Mouse (Mus musculus): ENCODE measurements around the gene Agl. TPM values are rescaled to one million over a fixed set of nuclear protein-coding genes. Genes with fewer than 3 reads are reported as not detected.

Gene Agl
- 120 and 150 TPM in 2 replicates for polyA plus RNA-seq (2015; fragmentation: Nextera tagmentation; extraction: Ambion mirVana)

DNA sequence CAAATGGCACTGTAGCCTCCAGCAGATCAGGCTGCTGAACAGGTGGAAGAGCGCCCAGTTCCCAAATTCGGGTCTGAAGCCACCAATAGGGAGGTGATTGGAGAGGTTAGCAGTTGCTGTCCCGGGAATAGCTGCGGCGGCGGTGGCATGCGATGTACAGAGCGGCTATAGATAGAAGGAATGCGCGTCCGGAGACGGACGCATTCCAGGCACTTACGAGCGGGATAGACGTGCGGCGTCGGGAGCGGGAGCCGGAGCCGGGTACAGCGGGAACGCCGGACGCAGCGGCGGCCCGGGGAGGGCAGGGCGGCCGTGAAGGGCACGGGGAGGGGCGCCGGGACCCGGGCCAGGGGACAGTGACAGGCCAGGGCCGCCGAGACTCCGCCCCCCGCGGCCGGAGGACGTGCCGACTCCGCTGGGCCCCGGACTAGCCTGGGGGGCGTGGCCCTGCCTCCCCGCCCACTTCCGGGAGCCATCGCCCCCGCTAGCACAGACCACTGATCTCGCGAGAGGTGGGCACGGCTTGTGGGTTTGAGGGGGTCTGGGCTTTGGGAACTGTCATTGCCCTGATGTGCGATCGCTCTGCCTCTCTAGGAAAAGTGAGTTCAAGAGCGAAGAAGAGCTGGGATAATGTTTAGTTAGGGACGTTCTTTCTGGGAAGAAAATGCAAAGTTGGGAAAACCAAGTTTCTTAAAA, at the start of gene Agl:
TSS of gene Agl (minus strand) at position 356 of the 696 bp plus-strand sequence.
- Histone ChIP-seq H3K9me3 (replicated peaks) (no peaks in the 10 kb centered on the region), H3K27ac (peak within 1 kb of the TSS; percentile 96), H3K4me2 (peak within 1 kb of the TSS; percentile 79), H3K4me3 (peak within 1 kb of the TSS; percentile 69), H3K4me1 (replicated peaks) (peaks cover 6% of the 10 kb centered on the region), H3K36me3 (peaks cover 7% of the 10 kb centered on the region), H3K9ac (peak within 1 kb of the TSS; percentile 66), H3K27me3 (no peaks in the 10 kb centered on the region)
- peak; percentile 98 for ATAC-seq (replicated peaks; ENCODE audit: insufficient number of reproducible peaks, insufficient read depth, low FRiP score, low read depth)
- WGBS, result under 1% methylated on average over 56 of the region's 57 CpGs

DNA sequence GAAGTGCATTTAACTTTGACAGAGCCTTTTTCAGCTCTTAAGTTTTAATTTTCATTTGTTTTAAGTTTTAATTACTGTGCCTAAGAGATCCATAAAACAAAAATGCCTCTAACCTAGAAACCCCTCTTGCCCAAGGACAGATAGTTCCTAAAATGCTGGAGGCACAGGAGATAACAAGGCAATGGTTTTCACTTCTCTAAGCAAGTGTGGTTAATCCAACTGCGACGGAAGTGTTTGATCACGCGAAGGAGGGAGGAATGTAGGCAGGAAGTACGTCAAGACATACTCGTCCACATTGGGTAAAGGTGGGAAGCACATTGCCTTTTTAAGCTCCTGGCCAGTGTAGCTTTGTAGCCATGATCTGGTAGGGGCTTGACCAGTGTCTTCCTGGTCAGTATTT, 49.6 kb upstream of the Agl start:
- H3K9ac ChIP-seq, result no peak overlapping the region
- H3K4me2 ChIP-seq, result no peak overlapping the region
- ATAC-seq (replicated peaks; ENCODE audit: insufficient number of reproducible peaks, insufficient read depth, low FRiP score, low read depth), result no peak
- H3K27ac ChIP-seq, result no peak overlapping the region
- no peaks in the 10 kb centered on the region for H3K27me3 ChIP-seq
- WGBS, result 70% methylated on average over 6 of the region's 6 CpGs
- H3K4me1 ChIP-seq (replicated peaks), result 0 out of 2 replicates have a peak, but pooled peaks cover 4% of the 10 kb centered on the region
- H3K4me3 ChIP-seq, result no peak overlapping the region
- H3K36me3 ChIP-seq, result no peaks in the 10 kb centered on the region
- no peaks in the 10 kb centered on the region for H3K9me3 ChIP-seq (replicated peaks)

DNA sequence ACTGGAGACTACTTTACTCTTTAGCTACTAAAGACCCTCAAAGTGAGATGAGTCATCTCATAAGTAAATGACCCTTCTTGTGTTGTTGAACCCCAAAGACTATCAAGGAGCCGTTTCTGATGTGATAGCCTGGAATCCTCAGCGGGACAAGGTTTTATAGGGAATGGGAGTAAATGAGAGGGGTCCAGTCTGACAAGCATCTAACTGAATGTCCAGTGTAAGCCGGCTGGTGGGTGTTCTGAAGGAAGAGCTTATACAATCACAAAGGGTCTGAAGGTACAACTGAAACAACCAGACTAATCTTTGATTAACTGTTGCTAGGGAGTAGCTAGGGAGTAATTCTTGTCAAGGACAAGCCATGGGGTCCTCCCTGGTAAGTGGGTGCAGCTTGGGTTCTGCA, 44.5 kb upstream of the Agl start:
- no peak overlapping the region for H3K4me3 ChIP-seq
- no peaks in the 10 kb centered on the region for H3K27me3 ChIP-seq
- 80% methylated on average over 3 of the region's 3 CpGs for WGBS
- H3K36me3 ChIP-seq, result no peaks in the 10 kb centered on the region
- H3K4me1 ChIP-seq (replicated peaks), result no peaks in the 10 kb centered on the region
- H3K4me2 ChIP-seq, result no peak overlapping the region
- no peaks in the 10 kb centered on the region for H3K9me3 ChIP-seq (replicated peaks)
- H3K27ac ChIP-seq, result no peak overlapping the region
- no peak for ATAC-seq (replicated peaks; ENCODE audit: insufficient number of reproducible peaks, insufficient read depth, low FRiP score, low read depth)
- H3K9ac ChIP-seq, result no peak overlapping the region

DNA sequence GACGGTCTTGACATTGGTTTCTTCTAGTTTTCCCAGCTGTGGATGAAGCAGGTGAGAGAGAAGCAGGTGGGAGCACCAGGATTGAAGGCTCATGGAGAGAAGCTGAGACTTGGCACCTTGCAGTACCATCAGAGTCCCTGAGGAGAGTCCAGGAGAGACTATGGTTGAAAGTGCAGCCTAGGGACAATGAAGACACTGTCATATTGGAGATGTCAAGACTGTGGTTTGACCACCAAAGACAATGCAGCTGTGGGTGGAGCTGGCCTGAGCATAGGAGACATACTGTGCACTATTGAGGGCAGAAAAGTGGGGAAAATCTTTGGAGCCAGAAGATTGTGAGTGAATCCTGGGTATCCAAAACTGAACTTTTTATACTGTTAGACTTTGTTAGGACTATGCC, 42.4 kb upstream of the Agl start:
- Histone ChIP-seq H3K27ac (no peak overlapping the region), H3K9ac (no peak overlapping the region), H3K4me3 (no peak overlapping the region), H3K4me1 (replicated peaks) (no peaks in the 10 kb centered on the region), H3K9me3 (replicated peaks) (no peaks in the 10 kb centered on the region), H3K36me3 (no peaks in the 10 kb centered on the region), H3K4me2 (no peak overlapping the region), H3K27me3 (no peaks in the 10 kb centered on the region)
- 76% methylated on average over 1 of the region's 1 CpGs for WGBS
- ATAC-seq (replicated peaks; ENCODE audit: insufficient number of reproducible peaks, insufficient read depth, low FRiP score, low read depth), result no peak

DNA sequence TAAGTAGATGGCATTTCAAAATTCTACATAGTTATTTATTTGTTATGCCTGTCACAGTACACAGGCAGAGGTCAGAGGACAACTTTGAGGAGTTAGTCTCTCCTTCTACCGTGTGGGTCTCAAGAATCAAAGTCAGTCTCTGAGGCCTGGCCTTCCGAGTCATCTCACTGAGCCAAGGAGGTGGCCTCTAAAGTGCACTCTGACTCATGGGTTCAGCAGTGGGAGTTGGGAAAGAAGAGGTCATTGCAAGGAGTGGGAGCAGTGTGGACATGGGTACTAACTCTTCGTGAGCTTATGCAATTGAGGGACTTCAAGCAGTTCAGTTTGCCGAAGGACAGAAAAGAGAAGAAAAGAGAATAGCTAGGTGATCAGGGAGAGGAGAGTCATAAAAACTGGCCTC, 41.0 kb upstream of the Agl start:
- no peak for ATAC-seq (replicated peaks; ENCODE audit: insufficient number of reproducible peaks, insufficient read depth, low FRiP score, low read depth)
- Histone ChIP-seq H3K4me1 (replicated peaks) (no peaks in the 10 kb centered on the region), H3K9me3 (replicated peaks) (no peaks in the 10 kb centered on the region), H3K4me2 (no peak overlapping the region), H3K4me3 (no peak overlapping the region), H3K9ac (no peak overlapping the region), H3K36me3 (no peaks in the 10 kb centered on the region), H3K27me3 (no peaks in the 10 kb centered on the region), H3K27ac (no peak overlapping the region)
- 71% methylated on average over 4 of the region's 4 CpGs for WGBS

DNA sequence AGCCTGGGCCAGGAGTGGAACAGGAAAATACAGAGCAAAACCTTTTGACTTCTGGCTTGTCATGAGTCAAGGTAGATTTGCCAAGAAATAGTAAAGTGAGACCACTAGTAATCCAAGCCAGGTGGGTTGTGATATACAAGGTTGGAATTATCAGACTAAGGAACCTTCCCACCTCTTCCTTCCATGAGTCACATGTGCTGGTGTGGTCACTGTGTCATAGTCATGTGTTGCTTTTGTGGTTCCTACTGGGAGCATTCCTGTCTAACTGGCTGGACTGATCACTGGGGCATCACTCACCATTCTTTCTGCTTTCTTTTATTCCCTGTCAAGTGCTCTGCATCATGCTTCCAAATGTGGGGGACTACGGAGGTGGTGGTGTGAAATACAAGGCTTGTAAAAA, 40.1 kb upstream of the Agl start:
- H3K4me1 ChIP-seq (replicated peaks), result no peaks in the 10 kb centered on the region
- no peak overlapping the region for H3K4me2 ChIP-seq
- no peak overlapping the region for H3K9ac ChIP-seq
- no peaks in the 10 kb centered on the region for H3K36me3 ChIP-seq
- WGBS, result 92% methylated on average over 1 of the region's 1 CpGs
- no peak for ATAC-seq (replicated peaks; ENCODE audit: insufficient number of reproducible peaks, insufficient read depth, low FRiP score, low read depth)
- no peak overlapping the region for H3K4me3 ChIP-seq
- no peaks in the 10 kb centered on the region for H3K27me3 ChIP-seq
- H3K27ac ChIP-seq, result no peak overlapping the region
- H3K9me3 ChIP-seq (replicated peaks), result no peaks in the 10 kb centered on the region

DNA sequence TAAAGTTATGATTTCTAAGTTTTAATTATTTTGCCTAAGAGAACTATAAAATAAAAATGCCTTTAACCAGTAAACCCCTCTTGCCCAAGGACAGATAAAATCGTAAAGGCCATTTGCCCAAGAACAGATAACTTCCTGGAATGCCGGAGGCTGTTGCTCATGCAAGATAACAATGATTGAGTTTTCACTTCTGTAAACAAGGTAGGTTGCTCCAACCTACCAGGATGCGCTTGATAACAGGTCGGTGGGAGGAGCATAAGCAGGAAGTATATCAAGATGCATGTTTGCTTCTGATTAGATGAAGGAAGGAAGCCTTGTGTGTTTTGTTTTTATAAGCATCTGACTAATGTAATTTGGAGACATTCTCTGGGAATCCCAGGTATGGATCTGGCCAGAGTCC, 38.1 kb upstream of the Agl start:
- 38% methylated on average over 4 of the region's 4 CpGs for WGBS
- H3K9ac ChIP-seq, result no peak overlapping the region
- no peaks in the 10 kb centered on the region for H3K4me1 ChIP-seq (replicated peaks)
- no peaks in the 10 kb centered on the region for H3K36me3 ChIP-seq
- H3K4me3 ChIP-seq, result no peak overlapping the region
- H3K4me2 ChIP-seq, result no peak overlapping the region
- no peak overlapping the region for H3K27ac ChIP-seq
- no peak for ATAC-seq (replicated peaks; ENCODE audit: insufficient number of reproducible peaks, insufficient read depth, low FRiP score, low read depth)
- H3K27me3 ChIP-seq, result no peaks in the 10 kb centered on the region
- H3K9me3 ChIP-seq (replicated peaks), result no peaks in the 10 kb centered on the region

DNA sequence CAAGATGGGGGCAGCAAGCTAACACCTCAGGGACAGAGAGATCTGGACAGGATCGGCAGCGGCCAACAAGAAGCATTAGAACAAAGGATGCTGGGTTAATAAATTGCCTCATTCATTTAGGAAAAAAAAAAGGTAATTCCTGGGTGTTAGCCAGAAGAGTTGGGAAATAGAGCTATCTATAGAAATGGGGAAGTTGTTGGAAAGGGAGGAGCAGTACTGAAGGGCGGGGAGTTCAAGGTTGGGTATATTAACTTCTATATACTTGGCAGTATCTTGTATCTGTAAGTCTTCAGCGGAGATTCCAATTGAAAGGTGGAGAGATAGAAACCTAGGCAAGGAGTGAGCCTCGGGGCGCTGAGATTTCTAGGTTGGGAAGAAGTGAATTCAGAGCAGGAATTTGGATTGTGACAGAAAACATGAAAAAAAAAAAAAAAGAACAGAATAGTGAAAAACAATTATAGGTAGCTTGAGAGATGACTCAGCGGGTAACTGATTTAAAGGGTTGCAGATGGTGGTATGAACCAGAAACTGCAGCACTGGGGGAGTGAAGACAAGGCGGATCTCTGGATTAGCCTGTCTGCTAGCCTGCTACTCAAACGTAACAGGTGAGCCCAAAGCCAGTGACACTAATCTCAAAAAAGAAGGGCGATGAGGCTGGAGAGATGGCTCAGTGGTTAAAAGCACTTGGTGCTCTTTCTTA, 37.1 kb upstream of the Agl start:
- Histone ChIP-seq H3K4me3 (no peak overlapping the region), H3K9me3 (replicated peaks) (no peaks in the 10 kb centered on the region), H3K27ac (no peak overlapping the region), H3K4me1 (replicated peaks) (no peaks in the 10 kb centered on the region), H3K27me3 (no peaks in the 10 kb centered on the region), H3K9ac (no peak overlapping the region), H3K4me2 (no peak overlapping the region), H3K36me3 (no peaks in the 10 kb centered on the region)
- ATAC-seq (replicated peaks; ENCODE audit: insufficient number of reproducible peaks, insufficient read depth, low FRiP score, low read depth), result no peak
- 84% methylated on average over 10 of the region's 10 CpGs for WGBS

DNA sequence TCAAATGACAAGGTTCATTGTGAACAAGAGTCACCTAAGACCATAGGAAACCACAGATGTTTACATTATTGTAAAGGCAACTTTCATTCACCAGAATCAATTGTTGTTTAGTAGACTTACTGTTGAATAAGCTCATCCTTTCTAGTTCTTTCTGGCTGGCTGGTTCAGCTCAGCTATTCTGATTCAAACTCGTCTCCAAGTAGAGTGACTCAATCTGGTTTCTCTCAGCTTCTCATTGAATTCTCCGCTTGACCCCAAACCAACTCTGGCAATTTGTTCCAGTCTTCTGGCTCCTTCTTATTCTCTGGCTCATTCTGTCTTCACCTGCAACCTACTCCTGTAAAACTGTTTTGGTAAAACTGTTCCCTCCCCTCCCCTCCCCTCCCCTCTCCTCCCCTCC, 33.3 kb upstream of the Agl start:
- WGBS, result 89% methylated on average over 2 of the region's 2 CpGs
- no peak overlapping the region for H3K27ac ChIP-seq
- no peaks in the 10 kb centered on the region for H3K36me3 ChIP-seq
- H3K4me2 ChIP-seq, result no peak overlapping the region
- H3K4me3 ChIP-seq, result no peak overlapping the region
- no peak overlapping the region for H3K9ac ChIP-seq
- no peak for ATAC-seq (replicated peaks; ENCODE audit: insufficient number of reproducible peaks, insufficient read depth, low FRiP score, low read depth)
- H3K4me1 ChIP-seq (replicated peaks), result no peaks in the 10 kb centered on the region
- H3K9me3 ChIP-seq (replicated peaks), result no peaks in the 10 kb centered on the region
- H3K27me3 ChIP-seq, result no peaks in the 10 kb centered on the region

DNA sequence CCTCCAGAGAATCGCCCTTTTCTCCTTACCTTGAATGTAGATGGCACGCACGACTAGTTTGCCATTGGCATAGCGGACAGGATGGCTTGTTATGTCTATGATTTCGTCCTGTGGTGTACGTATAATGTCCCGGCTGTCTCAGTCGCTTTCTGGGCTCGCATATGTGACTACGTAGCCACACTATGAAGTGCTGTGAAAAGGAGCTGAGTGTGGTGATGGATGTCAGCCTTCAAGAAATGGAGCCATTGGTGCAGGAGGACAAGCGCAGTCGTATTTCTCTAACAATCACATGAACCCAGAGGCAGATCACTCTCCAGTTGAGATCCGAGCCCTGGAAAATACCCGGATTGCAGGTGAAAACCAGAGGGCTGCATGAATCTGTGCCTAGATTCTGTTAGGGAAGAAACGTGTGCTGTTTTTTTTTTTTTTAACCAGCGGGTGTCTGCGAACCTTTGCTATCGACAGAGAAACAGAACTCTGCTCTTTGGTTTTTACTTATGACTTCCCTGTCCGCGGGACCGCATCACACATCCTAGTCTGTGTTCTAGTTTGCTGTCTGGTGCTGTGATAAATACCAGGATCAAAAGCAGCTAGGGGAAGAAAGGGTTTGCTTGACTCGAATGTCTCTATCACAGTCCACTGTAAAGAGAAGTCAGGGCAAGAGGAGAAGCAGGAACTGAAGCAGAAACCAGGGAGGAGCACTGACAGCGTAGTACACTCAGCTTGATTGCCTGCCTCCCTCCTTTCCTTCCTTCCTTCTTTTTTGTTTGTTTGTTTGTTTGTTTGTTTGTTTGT, 28.9 kb upstream of the Agl start:
- Histone ChIP-seq H3K9me3 (replicated peaks) (no peaks in the 10 kb centered on the region), H3K4me2 (no peak overlapping the region), H3K27me3 (no peaks in the 10 kb centered on the region), H3K27ac (no peak overlapping the region), H3K9ac (no peak overlapping the region), H3K4me1 (replicated peaks) (peaks cover 8% of the 10 kb centered on the region), H3K36me3 (no peaks in the 10 kb centered on the region), H3K4me3 (no peak overlapping the region)
- ATAC-seq (replicated peaks; ENCODE audit: insufficient number of reproducible peaks, insufficient read depth, low FRiP score, low read depth), result no peak
- 77% methylated on average over 23 of the region's 23 CpGs for WGBS

Data from heart, embryonic 15.5 days (tissue).